Mouse (Mus musculus) left cerebral cortex, postnatal 14 days (tissue): ENCODE results near the gene Gins1. TPM values are rescaled to one million over a fixed set of nuclear protein-coding genes. Genes with fewer than 3 reads are reported as not detected.
A peak's percentile ranks its signal among the peaks of the same experiment; 100 is the strongest.
"Not testable (repeated sequence)": the region's sequence is repeated elsewhere in the genome, so short reads cannot be mapped to it uniquely, and the experiment has no call there.

ENCODE experiments used
- DNase-seq, 2 experiments: peaks; one replicate each; pipeline ENCODE4 v3.0.0; 2021 to 2022; ENCODE audit warnings: low spot score in 2 of 2, mixed read lengths in 1 of 2
- intact Hi-C: fragments of 180-260 bp; cut with DNase I; formaldehyde crosslinking; loops from one replicate; pipeline ENCODE4 v1.15.1; 2025
- total RNA-seq, 2 experiments: library from RNA; stranded (reverse); gene quantifications; 2 replicates each; pipeline ENCODE4 v1.2.3; 2021

The Gins1 gene
- total RNA-seq, 2 experiments from 2014 or later = 1.5 to 2.1 TPM

DNA sequence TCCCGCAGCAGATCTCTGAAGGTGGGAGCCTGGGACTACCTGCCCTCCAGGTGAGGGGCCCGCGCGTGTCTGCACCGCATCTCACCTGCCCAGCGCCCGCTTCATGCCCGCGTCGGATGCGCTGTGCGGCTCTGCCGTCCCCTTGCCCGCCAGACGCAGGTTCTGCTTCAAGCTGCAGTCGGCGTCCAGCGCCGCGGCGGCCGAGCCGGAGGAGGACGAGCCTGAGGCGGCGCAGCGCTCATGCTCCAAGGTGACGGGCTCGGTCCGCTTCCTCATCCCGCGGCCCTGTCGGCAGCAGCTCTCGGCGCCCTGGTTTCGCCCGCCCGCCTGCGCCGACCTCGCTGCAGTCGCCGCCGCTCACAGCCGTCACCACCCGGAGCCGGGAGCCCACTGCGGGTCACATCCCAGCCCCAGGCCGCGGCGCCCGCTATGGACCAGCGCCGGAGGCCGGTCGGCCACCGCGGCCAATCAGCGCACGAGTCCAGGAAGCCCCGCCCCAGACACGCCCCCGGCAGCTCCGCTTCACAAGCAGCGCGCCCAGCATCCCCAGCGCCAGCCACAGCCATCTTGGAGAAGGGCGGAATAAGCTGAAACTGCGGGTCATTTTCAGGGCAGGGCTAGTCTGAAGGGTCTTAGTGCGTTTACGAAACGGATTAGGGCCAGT lies 796 bp upstream of the Gins1 start, which contains the start of gene Abhd12:
TSS of gene Abhd12 (minus strand) at position 470 of the 664 bp plus-strand sequence.
- intact Hi-C loops = loop anchor here (5.0 kb wide), 2 partner anchors 42 to 62 kb away; no protein-coding TSS in a partner anchor
- peak; percentile 96 to 97 for DNase-seq

DNA sequence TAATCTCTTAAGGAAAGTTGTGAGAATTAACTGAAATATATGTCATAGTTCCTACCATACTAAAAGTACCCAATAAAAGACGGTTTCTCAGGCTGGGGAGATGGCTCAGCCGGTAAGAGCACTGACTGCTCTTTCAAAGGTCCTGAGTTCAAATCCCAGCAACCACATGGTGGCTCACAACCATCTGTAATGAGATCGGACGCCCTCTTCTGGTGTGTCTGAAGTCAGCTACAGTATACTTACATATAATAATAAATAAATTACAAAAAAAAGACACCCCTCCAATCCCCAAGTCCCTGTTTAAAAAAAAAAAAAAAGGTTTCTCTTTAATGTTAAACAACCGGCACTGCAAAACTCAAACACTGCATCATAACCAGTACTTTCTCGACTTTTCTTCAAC lies 3.7 kb downstream of the Gins1 start:
- intact Hi-C loops = not testable (repeated sequence)

DNA sequence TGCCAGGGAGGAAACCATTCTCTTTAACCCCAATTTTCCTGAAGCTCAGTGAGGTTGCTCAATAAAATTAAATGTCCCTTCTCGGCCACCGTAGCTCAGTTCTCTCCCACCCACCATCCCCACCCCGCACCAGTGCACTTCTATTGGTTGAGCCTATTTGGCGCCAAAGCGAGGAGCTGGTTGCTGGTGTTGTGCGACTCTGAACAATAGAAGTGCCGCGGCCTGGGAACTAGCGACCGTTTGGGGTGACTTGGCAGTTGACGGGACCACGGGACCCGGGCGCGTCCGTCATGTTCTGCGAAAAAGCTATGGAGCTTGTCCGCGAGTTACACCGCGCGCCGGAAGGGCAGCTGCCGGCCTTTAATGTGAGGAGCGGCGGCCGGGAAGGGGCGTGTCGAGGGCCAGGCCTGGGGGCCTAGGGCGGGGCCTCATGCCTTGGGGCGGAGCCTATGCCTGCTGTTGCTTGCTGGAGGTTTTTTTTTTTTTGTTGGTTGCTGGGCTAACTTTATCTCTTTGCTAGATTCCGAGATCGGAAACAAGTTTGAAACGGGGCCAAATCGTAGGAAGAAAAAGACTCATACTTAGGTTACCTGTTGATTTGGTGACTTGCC lies 4.3 kb downstream of the Gins1 start:
- peak; percentile 90 to 94 for DNase-seq
- intact Hi-C loops = no loop called here

More for the DNA sequence above, 3.7 kb downstream of the Gins1 start:
- not testable (repeated sequence) for DNase-seq

DNA sequence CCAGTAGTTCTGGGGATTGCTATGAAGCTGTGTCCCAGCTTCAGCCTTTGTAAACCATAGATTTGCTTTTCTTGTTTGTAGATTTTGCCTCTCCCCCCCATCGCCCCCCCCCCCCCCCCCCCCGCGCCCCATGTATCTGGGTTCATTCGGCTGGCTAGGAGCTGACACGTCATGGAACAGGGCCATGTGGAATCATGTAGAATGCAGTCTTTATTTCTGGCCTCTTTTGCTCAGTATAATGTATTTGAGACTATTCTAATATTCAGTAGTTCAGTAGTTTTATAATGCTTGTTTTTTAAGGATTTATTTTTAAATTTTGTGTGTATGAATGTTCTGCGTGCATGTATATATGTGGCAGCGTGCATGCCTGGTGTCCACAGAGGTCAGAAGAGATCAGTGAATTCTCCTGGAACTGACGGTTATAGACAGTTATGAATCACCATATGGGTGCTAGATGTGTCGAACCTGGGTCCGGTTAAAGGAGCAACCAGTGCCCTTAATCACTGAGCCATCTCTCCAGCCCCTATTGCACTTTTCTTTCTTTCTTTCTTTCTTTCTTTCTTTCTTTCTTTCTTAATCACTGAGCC lies 5.2 kb downstream of the Gins1 start:
- no peak for DNase-seq
- intact Hi-C loops = no loop called here

DNA sequence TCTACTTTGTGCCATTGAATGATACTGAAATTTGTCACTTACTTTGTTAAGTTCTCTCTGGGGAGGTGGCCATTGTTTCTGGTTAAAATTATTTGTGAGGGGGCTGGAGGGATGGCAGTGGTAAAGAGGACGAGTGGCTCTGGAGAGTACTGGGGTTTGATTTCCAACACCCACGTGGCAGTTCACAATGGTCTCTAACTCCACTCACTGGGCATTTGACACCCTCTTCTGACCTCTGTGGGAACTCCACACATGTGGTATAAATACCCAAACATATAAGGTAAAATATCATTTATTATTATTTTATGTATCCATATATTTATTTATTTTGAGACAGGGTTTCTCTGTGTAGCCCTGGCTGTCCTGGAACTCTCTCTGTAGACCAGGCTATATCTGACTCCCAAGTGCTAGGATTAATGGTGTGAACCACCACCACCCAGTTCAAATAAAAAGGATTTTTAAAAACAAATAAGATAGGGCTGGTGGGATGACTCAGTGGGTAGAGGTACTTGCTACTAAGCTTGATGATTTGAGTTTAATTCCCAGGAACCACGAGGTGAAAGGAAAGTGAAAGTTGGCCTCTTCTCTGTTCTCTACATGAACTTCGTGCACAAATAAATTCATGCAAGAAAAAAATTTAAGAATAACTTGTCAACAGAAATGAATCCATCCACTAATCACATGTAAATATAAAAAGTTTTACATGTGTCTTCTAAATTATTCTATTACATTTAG lies 9.7 kb downstream of the Gins1 start:
- DNase-seq = no peak
- intact Hi-C loops = no loop called here

DNA sequence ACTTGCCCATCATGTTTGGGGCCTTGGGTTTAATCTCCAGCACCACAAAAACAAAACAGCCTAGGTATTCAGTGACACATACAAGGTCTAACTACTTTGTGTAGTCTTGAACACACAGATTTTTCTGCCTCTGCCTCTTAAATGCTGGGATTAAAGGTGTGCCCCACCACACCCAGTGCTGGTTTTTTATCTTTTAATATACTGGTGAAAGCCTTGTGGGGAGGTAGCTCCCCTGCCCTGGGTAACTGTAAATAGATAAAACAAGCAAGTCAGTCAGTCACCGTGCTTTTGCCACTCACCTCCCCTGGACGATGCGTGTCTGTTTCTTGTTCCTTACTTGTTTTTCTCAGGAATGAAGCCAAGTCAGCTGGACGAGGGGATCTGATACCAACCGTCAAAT lies 10.6 kb downstream of the Gins1 start:
- intact Hi-C loops = no loop called here
- DNase-seq = no peak

DNA sequence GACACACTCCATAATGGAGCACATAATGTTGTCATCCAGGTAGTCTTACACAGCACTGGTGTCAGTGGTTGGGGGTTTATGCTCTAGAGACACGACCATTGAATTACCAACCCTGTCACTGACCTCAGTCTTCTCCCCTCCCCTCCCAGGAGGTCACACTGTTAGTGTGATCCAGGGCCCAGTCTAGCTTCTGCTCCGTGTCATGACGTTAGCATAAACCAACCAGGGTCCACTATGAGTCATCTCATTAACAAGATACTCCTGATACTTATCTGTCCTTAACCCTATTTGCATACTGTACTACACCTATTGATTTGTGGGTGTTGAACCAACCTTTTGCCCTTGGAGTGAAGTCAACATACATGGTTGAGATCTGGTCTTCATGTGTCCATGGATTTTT lies 13.5 kb downstream of the Gins1 start:
- intact Hi-C loops = no loop called here
- DNase-seq = no peak

DNA sequence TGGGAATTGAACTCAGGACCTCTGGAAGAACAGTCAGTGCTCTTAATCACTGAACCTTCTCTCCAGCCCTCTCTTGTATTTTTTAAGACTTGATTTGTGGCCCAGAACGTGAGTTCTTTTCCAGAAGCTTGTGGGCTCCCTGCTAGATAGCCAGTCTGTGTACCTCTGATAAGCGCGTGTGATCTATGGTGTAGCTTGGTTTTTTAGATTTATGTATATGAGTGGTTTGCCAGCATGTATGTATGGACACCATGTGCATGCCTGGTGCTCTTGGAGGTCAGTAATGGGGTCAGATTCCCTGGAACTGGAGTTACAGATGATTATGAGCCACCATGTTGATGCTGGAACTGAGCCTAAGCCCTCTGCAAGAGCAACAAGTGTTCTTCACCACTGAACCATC lies 15.3 kb downstream of the Gins1 start:
- DNase-seq = no peak
- intact Hi-C loops = loop anchor here (5.0 kb wide), 1 partner anchor 82 kb away; no protein-coding TSS in a partner anchor

DNA sequence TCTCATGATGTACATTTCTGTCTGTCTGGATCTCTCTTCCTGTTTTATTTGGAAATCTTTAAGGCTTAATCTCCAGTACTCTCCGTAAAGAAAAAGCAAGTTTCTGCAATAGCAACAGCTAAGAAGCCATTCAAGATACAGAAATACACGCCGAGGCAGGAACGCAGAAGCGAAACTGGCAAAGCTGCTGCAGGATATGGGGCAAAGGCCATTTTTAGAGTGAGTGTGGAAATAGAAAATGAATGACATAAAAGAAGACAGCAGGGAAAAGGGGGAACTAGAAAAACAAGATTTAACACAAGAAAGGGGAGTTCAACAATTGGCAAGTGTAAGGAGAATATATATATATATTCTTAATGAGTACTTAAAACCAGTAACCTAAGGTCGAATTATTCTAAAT lies 16.5 kb downstream of the Gins1 start:
- no peak for DNase-seq
- intact Hi-C loops = loop anchor here (5.0 kb wide), 1 partner anchor 81 kb away; no protein-coding TSS in a partner anchor

DNA sequence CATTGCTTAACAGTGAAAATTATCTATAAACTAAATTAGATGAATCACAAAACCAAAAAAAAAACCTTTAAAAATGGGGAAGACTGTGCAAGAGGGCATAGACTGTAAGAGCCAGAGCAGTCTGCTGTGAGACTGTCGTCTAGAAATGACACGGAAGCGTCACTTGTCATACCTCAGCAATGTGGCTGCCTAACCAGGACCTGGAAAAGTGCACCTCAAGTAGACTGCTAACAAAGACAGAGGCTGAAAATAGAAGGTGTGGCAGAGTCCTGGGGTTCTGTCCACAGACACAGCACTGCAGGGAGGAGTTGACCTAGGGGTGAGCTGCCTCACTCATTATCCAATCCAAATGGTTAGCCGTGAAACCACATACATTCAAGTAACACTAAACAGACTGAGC lies 17.0 kb downstream of the Gins1 start:
- intact Hi-C loops = loop anchor here (5.0 kb wide), 1 partner anchor 80 kb away; no protein-coding TSS in a partner anchor

DNA sequence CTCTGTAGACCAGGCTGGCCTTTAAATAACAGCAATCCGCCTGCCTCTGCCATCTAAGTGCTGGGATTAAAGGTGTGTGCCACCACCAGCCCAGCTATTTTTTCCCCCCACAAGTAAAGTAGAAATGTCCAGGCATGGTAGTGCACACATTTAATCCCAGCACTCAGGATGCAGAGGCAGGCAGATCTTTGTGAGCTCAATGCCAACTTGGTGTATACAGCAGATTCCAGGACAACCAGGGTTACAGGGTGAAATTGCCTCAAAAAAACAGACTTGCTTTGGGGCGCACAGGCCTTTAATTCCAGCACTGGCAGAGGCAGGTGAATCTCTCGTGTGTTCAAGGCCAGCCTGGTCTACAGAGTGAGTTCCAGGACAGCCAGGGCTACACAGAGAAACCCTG lies 17.8 kb downstream of the Gins1 start:
- no peak for DNase-seq
- intact Hi-C loops = loop anchor here (5.0 kb wide), 1 partner anchor 79 kb away; no protein-coding TSS in a partner anchor

More for the DNA sequence above, 17.0 kb downstream of the Gins1 start:
- DNase-seq = no peak

DNA sequence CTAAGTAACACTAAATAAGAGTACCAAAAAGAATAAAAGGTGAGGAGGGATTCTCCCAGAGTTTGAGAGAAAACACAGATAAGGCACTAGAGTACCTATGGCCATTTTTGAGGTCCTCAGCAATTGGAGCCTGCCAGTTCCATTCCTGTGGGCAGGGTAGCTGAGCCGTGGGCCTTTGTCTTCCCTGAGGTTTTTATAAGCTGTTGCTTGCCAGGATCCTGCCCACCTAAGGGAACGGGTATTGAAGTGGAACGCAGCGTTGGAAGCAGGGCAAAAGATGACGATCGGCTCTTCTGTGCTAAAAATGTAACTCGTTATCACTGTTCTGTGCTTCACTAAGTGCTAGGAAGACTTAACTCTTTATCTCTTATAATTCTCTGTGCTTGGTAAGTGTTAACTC lies 18.3 kb downstream of the Gins1 start:
- intact Hi-C loops = loop anchor here (5.0 kb wide), 1 partner anchor 79 kb away; no protein-coding TSS in a partner anchor
- no peak for DNase-seq

DNA sequence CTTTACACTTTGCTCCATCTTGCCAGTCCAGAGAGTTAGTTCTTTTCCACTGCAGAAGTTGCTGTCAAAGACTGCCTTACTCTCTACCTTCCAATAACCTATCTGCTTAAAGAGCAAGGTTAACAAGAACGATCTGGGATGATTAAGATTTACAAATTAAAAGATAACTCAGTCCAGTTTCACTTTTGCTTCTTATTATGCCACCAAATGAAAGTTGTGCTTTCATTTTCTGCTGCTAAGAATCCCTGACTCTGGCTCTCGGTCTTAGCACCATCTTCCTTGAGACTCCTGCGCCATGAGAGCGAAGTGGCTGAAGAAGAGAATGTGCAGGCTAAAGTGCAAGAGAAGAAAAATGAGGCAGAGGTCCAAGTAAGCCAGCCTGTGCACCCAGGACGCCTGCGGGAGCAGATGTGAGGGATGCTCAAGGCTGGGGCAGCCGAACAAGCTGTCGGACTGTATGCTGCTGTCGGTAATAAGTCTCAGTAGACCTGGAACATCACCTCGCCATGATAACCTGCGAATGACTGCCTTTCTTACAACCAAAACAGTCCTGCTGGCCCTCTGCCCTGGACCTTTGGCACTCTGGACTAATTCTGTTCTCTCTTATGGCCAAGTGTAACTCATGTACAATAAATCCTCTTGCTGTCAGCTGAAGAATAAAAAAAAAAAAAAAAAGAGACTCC lies 22.0 kb downstream of the Gins1 start:
- DNase-seq = no peak
- intact Hi-C loops = no loop called here

DNA sequence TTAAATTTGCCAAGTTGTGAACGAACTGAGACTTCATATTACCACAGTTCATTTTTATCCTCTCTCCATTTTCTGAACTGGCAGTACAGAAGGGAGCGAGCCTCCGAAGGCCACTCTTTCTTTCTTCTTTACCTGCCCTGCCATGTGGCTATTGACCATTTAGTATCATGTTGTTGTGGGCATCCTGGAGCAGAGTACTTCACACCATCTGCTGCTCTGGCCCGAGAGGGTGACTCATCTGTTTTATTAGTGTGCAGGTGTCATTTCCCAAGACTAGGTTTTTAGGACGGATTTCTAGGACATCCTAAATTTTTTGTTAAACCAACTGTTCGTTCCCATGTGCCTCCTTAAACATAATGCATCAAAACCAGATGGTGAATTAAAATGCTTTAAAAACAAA lies 24.0 kb downstream of the Gins1 start:
- DNase-seq = no peak
- intact Hi-C loops = no loop called here

DNA sequence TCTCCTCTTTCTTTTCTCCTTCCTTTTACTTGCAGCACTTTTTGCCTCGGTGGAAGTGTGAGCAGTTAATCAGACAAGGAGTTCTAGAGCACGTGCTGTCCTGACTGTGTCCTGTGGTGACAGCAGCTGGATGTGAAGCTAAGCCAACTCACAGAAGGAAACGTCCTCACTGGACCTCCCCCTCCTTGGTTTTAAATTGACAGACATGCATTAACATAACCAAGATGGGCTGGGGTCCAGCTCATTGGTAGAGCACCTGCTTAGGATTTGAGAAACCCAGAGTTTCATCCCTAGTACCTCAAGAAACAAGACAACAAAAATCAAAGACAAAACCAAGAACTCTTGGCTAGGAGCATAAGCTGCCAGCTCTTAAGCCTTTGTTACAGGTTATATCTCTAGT lies 25.6 kb downstream of the Gins1 start:
- intact Hi-C loops = no loop called here
- DNase-seq = no peak

DNA sequence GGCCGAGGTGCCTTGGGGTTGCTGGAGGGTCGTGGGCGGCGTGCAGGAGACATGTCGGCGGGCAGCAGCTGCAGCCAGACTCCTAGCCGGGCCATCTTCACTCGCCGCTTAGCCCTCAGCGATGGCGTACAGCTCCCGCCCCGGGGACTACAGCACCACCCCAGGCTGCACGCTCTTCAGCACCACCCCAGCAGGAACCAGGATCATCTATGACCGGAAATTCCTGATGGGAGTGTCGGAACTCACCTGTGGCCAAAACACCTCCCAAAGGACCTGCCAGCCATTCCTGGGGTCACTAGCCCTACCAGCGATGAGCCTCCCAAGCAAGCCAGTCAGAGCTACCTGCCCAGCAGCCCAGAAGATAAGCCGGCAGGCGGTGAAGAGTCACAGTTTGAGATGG lies 28.3 kb downstream of the Gins1 start:
- intact Hi-C loops = no loop called here
- DNase-seq = no peak

DNA sequence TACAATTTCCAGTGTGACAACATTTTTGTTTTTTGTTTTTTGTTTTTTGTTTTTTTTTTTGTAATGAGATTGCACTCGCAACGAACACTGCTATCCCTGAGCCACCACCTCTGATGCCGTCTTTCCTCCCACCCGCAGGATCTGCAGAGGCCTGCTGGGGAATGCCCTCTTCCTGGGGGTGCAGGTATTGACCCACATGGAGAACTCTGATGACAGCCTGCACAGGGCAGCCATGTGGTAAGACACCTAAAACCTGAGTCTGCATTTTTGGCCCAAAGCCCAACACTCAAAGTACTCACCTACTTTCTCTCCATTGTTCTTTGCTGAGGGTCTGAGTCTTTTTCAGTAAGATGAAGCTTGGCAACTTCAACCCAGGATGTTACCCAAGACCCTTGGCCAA lies 29.5 kb downstream of the Gins1 start:
- DNase-seq = no peak
- intact Hi-C loops = no loop called here

DNA sequence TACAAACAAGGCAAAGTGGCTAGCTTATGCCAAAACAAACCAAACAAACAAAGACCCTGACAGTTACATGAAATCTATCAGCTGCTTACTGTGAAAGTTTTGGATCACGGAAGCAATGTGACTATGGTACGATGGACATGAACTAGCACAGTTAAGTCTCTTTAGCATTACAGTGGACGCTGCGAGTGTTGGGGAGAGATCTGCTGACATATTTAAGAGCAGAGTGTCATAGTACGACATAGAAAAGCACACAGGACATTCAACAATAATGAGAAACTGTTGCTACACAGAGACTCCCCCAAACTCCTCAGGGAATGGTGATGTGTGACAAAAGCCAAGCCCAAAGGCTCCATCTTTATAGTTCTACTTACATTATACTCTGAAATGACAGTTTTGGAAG lies 38.8 kb downstream of the Gins1 start:
- DNase-seq = no peak
- intact Hi-C loops = no loop called here

DNA sequence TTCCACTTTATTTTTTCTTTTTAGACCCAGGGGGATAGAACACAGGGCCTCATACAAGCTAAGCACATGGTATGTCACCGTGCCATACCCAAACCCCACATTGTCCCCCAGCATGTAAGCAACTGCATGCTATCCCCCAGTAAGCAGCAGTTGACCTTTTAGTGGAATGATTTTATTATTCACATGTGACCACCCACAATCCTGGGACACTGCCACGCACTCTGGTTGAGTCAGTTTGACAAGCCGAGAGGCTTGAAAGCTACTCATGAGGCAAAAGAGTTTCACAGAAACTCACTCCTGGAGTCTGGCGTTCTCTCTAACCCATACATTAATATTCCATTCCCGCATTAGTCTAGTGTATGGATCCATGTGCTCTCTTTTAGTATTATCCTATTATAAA lies 42.1 kb downstream of the Gins1 start:
- DNase-seq, intact Hi-C loops: not testable (repeated sequence)
